Mouse (Mus musculus) kidney, postnatal 0 days (tissue): ENCODE measurements around the gene Sgtb. TPM values are rescaled to one million over a fixed set of nuclear protein-coding genes. Genes with fewer than 3 reads are reported as not detected.

Experiments
- ATAC-seq: fragments of 200-750 bp; cut with Nextera tagmentation; replicated peaks from 2 replicates; pipeline ENCODE4 v1.8.0; 2017; ENCODE audit warnings: low read depth, moderate number of reproducible peaks, moderate TSS enrichment, moderate library complexity; ENCODE audit not compliant: low FRiP score
- DNase-seq: peaks from one replicate; pipeline ENCODE4 v3.0.0-alpha.2; 2016; ENCODE audit warnings: low spot score
- H3K27ac ChIP-seq: fragments of 300-500 bp; sonication (generic); 2 replicates; pipeline ENCODE4 v1.5.1; 2014; ENCODE audit warnings: mild to moderate bottlenecking
- H3K27me3 ChIP-seq: fragments of 300-500 bp; sonication (generic); 2 replicates; pipeline ENCODE4 v1.6.1; 2014; ENCODE audit warnings: low read length, mixed read lengths; ENCODE audit not compliant: insufficient read depth
- H3K36me3 ChIP-seq: fragments of 300-500 bp; sonication (generic); 2 replicates; pipeline ENCODE4 v1.6.1; 2014; ENCODE audit warnings: low read length, mixed read lengths; ENCODE audit not compliant: insufficient read depth
- H3K4me1 ChIP-seq: fragments of 300-500 bp; sonication (generic); replicated peaks from 2 replicates; pipeline ENCODE4 v1.6.1; 2014; ENCODE audit warnings: antibody characterized with exemption, low read length, mixed read lengths; ENCODE audit not compliant: insufficient read depth
- H3K4me2 ChIP-seq: fragments of 300-500 bp; sonication (generic); 2 replicates; pipeline ENCODE4 v1.6.1; 2014; ENCODE audit warnings: mild to moderate bottlenecking, low read length, moderate library complexity, mixed read lengths
- H3K4me3 ChIP-seq: fragments of 300-500 bp; sonication (generic); replicated peaks from 2 replicates; pipeline ENCODE4 v1.5.1; 2014; ENCODE audit warnings: low read depth, low read length
- H3K9ac ChIP-seq: fragments of 300-500 bp; sonication (generic); 2 replicates; pipeline ENCODE4 v1.6.1; 2014; ENCODE audit warnings: low read depth, low read length
- H3K9me3 ChIP-seq: fragments of 300-500 bp; sonication (generic); replicated peaks from 2 replicates; pipeline ENCODE4 v1.6.1; 2016; ENCODE audit warnings: low read length, inconsistent platforms, mixed read lengths
- CTCF ChIP-seq: IDR thresholded peaks from 2 replicates; pipeline ENCODE4 v1.5.1; 2016; ENCODE audit warnings: antibody characterized with exemption, low read depth, mild to moderate bottlenecking, moderate library complexity
- WGBS: fragments of 180-500 bp; shearing (Covaris S2); extraction: QIAGEN DNeasy Blood & Tissue Kit; methylation state at CpG from one replicate; pipeline ENCODE4 v1.1.7; 2014; 5-methylcytosine and 5-hydroxymethylcytosine counted together
- polyA plus RNA-seq: library from polyadenylated mRNA; unstranded; fragments of >200 nt; fragmentation: Nextera tagmentation; extraction: Ambion mirVana; gene quantifications from 2 replicates; pipeline ENCODE4 v1.2.1, GENCODE M21; 2015

Gene Sgtb
- polyA plus RNA-seq, 1 experiment from 2014 or later = 5.6 TPM

DNA sequence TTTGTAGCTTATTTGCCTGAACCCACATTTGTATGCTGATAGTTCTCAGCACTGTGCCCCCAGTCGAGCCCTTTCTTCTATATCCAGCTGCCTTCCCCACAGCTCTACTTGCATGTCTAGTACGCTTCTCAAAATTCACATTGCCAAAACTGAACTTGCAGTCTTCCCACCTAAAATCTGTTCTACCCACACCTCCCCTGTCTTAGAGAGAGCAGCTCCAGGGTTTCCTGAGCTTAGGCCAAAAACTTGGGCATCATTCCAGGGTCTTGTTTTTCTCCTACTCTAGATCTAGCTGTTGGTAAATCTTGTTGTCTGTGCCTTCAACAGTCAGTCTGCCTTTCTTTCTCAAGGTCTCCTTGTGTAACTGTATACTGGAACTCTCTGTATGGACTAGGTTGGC is 5.3 kb downstream of the Sgtb start:
- TF ChIP-seq CTCF = no peak
- Histone ChIP-seq H3K27ac (no peak overlapping the region), H3K9me3 (no peaks in the 10 kb centered on the region), H3K4me2 (no peak overlapping the region), H3K4me1 (no peaks in the 10 kb centered on the region), H3K9ac (no peak overlapping the region), H3K4me3 (no peak overlapping the region), H3K36me3 (0 out of 2 replicates have a peak, but pooled peaks cover 6% of the 10 kb centered on the region), H3K27me3 (no peaks in the 10 kb centered on the region)
- 93% methylated on average over 2 of the region's 2 CpGs for WGBS
- ATAC-seq (no peak), DNase-seq (no peak)

GRCm38 (mm10) chr13:104122078-104122840 is 12.7 kb downstream of the Sgtb start:
- H3K4me3 ChIP-seq = peak overlapping the region; percentile 15; the same call in 1 of the 2 replicates
- peak; percentile 66 for ATAC-seq
- no peak for TF ChIP-seq CTCF
- H3K27ac ChIP-seq = 0 out of 2 replicates have a peak overlapping the region, but pooled peaks have one; percentile 11
- 0 out of 2 replicates have a peak, but pooled peaks cover 6% of the 10 kb centered on the region for H3K36me3 ChIP-seq
- peak overlapping the region; percentile 49 for H3K4me2 ChIP-seq
- H3K9me3 ChIP-seq = no peaks in the 10 kb centered on the region
- no peak overlapping the region for H3K9ac ChIP-seq
- H3K27me3 ChIP-seq = no peaks in the 10 kb centered on the region
- DNase-seq = peak; percentile 56
- no peaks in the 10 kb centered on the region for H3K4me1 ChIP-seq
- 25% methylated on average over 17 of the region's 17 CpGs for WGBS

GRCm38 (mm10) chr13:104123662-104124381 is 14.3 kb downstream of the Sgtb start:
- Histone ChIP-seq H3K27ac (no peak overlapping the region), H3K9ac (no peak overlapping the region), H3K27me3 (no peaks in the 10 kb centered on the region), H3K4me2 (no peak overlapping the region), H3K4me3 (no peak overlapping the region), H3K36me3 (0 out of 2 replicates have a peak, but pooled peaks cover 5% of the 10 kb centered on the region), H3K4me1 (no peaks in the 10 kb centered on the region), H3K9me3 (no peaks in the 10 kb centered on the region)
- WGBS = 68% methylated on average over 20 of the region's 20 CpGs
- ATAC-seq = 0 out of 2 replicates have a peak, but pooled peaks have one; percentile 22
- no peak for TF ChIP-seq CTCF
- DNase-seq = no peak

DNA sequence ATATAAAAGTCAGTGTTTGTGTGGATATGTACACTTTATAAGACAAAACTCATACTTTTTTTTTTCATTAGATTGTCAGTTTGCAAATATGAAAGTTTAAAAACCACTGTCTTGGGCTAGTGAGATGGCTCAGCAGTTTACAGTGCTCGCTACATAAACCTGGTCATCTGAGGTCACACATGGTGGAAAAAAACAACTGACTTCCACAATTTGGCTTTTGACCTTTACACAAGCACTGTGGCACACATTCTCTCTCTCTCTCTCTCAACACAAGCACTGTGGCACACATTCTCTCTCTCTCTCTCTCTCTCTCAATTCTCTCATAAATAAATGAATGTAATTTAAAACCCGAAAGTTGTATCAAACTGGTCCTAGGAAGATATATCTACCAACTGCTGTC is 23.0 kb downstream of the Sgtb start:
- no peak for TF ChIP-seq CTCF
- no peaks in the 10 kb centered on the region for H3K27me3 ChIP-seq
- no peak overlapping the region for H3K4me3 ChIP-seq
- no peak overlapping the region for H3K27ac ChIP-seq
- no peaks in the 10 kb centered on the region for H3K4me1 ChIP-seq
- ATAC-seq (no peak), DNase-seq (no peak)
- H3K9ac ChIP-seq = no peak overlapping the region
- H3K9me3 ChIP-seq = no peaks in the 10 kb centered on the region
- H3K4me2 ChIP-seq = no peak overlapping the region
- H3K36me3 ChIP-seq = no peaks in the 10 kb centered on the region; the same call in 1 of the 2 replicates
- 95% methylated on average over 2 of the region's 2 CpGs for WGBS

GRCm38 (mm10) chr13:104134510-104135085 is 25.1 kb downstream of the Sgtb start:
- no peaks in the 10 kb centered on the region for H3K27me3 ChIP-seq
- H3K4me3 ChIP-seq = no peak overlapping the region
- H3K9ac ChIP-seq = no peak overlapping the region
- H3K27ac ChIP-seq = no peak overlapping the region
- no peak for DNase-seq
- H3K4me1 ChIP-seq = no peaks in the 10 kb centered on the region
- no peak for ATAC-seq
- H3K4me2 ChIP-seq = no peak overlapping the region
- 84% methylated on average over 4 of the region's 4 CpGs for WGBS
- H3K9me3 ChIP-seq = no peaks in the 10 kb centered on the region
- no peaks in the 10 kb centered on the region; the same call in 1 of the 2 replicates for H3K36me3 ChIP-seq
- TF ChIP-seq CTCF = no peak
